Mouse (Mus musculus): ENCODE data around the gene Olfr95. TPM values are rescaled to one million over a fixed set of nuclear protein-coding genes. Genes with fewer than 3 reads are reported as not detected.

The Olfr95 gene
- polyA plus RNA-seq, 1 experiment from 2014 or later: not detected

DNA sequence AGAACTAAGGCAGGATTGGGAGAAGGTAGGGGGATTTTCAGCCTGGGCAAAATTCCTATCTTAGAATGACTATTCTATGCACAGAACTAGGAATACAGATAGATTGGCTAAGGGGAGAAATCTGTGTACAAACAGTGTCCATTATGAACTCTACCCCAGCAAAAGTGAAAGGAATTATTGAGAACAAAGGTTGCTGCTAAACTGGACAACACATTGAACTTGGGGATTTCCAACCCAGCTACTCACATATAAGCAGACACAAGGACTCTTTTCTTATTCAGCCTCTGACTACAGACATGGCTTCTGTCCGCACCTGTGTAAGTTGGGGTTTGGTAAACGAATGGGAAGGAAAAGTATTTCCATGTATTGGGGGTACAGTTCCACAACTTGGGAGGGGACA is 19.3 kb downstream of the Olfr95 start, which contains the start of gene Ubd:
Gene Ubd, plus strand, starts transcription at position 237 of the 400 bp plus-strand sequence.
- ATAC-seq (ENCODE audit: insufficient number of reproducible peaks, insufficient read depth, low FRiP score, low read depth): no peak
- peaks cover 40% of the 10 kb centered on the region for H3K27me3 ChIP-seq (ENCODE audit: control insufficient read depth, insufficient read depth, low read length)
- H3K27ac ChIP-seq (replicated peaks in 1 of 2; ENCODE audit: control insufficient read depth in 1 of 2, insufficient read depth in 1 of 2, low read depth in 2 of 2, low read length in 2 of 2): no peak within 1 kb of the TSS
- H3K9ac ChIP-seq (ENCODE audit: low read length): no peak within 1 kb of the TSS
- no peaks in the 10 kb centered on the region for H3K36me3 ChIP-seq (ENCODE audit: control insufficient read depth, insufficient read depth, low read length)
- no peaks in the 10 kb centered on the region for H3K9me3 ChIP-seq (ENCODE audit: control insufficient read depth, low read length)
- WGBS: 69% methylated on average over 2 of the region's 2 CpGs
- H3K4me2 ChIP-seq (ENCODE audit: low read length): no peak within 1 kb of the TSS
- no peak within 1 kb of the TSS for H3K4me3 ChIP-seq (ENCODE audit: control insufficient read depth in 1 of 2, insufficient read depth in 1 of 2, low read depth in 1 of 2, low read length in 2 of 2)
- peaks cover 0 to 11% of the 10 kb centered on the region in 2 experiments; a peak in 2 of 4 replicates for H3K4me1 ChIP-seq (ENCODE audit: control insufficient read depth in 2 of 2, insufficient read depth in 2 of 2, low read length in 2 of 2)

DNA sequence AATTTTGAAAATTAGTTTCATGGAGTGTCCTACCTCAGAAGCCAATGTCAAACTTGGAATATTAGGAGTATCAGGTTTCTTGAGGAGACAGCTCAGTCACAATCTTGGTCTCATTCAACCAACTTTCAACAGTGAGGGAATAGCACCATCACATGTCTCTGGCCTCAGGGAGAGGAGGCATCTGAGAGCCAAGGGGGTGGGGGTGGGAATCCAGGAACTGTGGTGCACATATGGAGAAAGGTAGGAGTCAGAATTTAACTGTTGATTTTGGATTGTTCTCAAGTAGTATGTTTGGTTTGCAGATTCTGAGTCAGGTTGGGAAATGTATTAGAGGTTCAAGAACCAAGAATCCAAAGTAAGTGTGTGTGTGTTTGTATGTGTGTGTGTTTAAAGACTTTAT is 19.9 kb downstream of the Olfr95 start:
- no peaks in the 10 kb centered on the region for H3K9me3 ChIP-seq (ENCODE audit: control insufficient read depth, low read length)
- no peaks in the 10 kb centered on the region for H3K36me3 ChIP-seq (ENCODE audit: control insufficient read depth, insufficient read depth, low read length)
- no peak overlapping the region for H3K9ac ChIP-seq (ENCODE audit: low read length)
- H3K4me2 ChIP-seq (ENCODE audit: low read length): no peak overlapping the region
- ATAC-seq (ENCODE audit: insufficient number of reproducible peaks, insufficient read depth, low FRiP score, low read depth): no peak
- H3K4me3 ChIP-seq (ENCODE audit: control insufficient read depth in 1 of 2, insufficient read depth in 1 of 2, low read depth in 1 of 2, low read length in 2 of 2): no peak overlapping the region
- H3K27me3 ChIP-seq (ENCODE audit: control insufficient read depth, insufficient read depth, low read length): peaks cover 34% of the 10 kb centered on the region
- peaks cover 0 to 11% of the 10 kb centered on the region in 2 experiments; a peak in 2 of 4 replicates for H3K4me1 ChIP-seq (ENCODE audit: control insufficient read depth in 2 of 2, insufficient read depth in 2 of 2, low read length in 2 of 2)
- H3K27ac ChIP-seq (replicated peaks in 1 of 2; ENCODE audit: control insufficient read depth in 1 of 2, insufficient read depth in 1 of 2, low read depth in 2 of 2, low read length in 2 of 2): no peak overlapping the region

DNA sequence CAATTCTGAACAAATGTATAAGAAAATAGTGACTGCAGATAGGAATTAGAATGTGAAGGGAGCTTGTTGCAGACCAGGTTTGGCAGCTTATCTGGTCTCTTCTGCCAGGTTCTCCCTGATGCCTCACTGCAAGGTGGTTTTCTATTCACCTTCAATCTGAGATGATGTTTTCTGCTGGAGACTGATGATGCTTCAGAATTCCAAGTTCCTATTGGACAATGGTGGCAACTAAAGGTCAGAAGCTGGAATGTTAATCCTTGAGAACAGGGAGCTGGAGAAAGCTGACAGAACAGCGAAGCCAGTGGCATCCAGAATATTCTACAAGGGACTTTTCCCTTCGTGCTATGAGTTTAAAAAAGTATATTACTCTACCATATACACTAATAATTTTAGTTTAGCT is 22.2 kb downstream of the Olfr95 start:
- Histone ChIP-seq H3K27me3 (ENCODE audit: control insufficient read depth, insufficient read depth, low read length) (peaks cover 12% of the 10 kb centered on the region), H3K9ac (ENCODE audit: low read length) (no peak overlapping the region), H3K36me3 (ENCODE audit: control insufficient read depth, insufficient read depth, low read length) (no peaks in the 10 kb centered on the region), H3K4me3 (ENCODE audit: control insufficient read depth in 1 of 2, insufficient read depth in 1 of 2, low read depth in 1 of 2, low read length in 2 of 2) (no peak overlapping the region), H3K4me2 (ENCODE audit: low read length) (no peak overlapping the region), H3K27ac (replicated peaks in 1 of 2; ENCODE audit: control insufficient read depth in 1 of 2, insufficient read depth in 1 of 2, low read depth in 2 of 2, low read length in 2 of 2) (no peak overlapping the region), H3K4me1 (ENCODE audit: control insufficient read depth in 2 of 2, insufficient read depth in 2 of 2, low read length in 2 of 2) (no peaks in the 10 kb centered on the region), H3K9me3 (ENCODE audit: control insufficient read depth, low read length) (no peaks in the 10 kb centered on the region)
- ATAC-seq (ENCODE audit: insufficient number of reproducible peaks, insufficient read depth, low FRiP score, low read depth): no peak
- 31% methylated on average over 2 of the region's 2 CpGs for WGBS

DNA sequence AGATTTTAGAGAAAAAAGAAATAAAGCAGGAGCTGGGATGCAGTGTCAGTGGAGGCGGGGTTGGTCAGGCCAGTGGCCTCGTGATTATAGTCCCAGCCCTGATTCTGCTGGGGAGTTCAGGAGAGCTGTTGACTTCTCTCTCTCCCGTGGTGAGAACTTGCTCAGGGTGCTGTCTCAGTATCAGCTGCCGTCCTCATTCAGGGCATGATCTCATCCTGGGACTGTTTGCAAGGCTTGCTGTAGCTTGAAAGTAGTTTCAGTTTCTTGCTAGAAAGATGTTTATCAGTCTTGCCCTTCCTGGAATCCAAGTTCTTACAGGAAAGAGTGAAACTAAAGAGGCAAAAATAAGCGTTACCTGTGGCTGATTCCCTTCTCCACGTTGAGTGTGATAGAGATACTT is 27.4 kb downstream of the Olfr95 start:
- WGBS: 25% methylated on average over 6 of the region's 6 CpGs
- no peaks in the 10 kb centered on the region for H3K9me3 ChIP-seq (ENCODE audit: control insufficient read depth, low read length)
- ATAC-seq (ENCODE audit: insufficient number of reproducible peaks, insufficient read depth, low FRiP score, low read depth): no peak
- no peak overlapping the region for H3K9ac ChIP-seq (ENCODE audit: low read length)
- H3K36me3 ChIP-seq (ENCODE audit: control insufficient read depth, insufficient read depth, low read length): no peaks in the 10 kb centered on the region
- no peak overlapping the region for H3K4me2 ChIP-seq (ENCODE audit: low read length)
- no peaks in the 10 kb centered on the region for H3K27me3 ChIP-seq (ENCODE audit: control insufficient read depth, insufficient read depth, low read length)
- H3K4me1 ChIP-seq (ENCODE audit: control insufficient read depth in 2 of 2, insufficient read depth in 2 of 2, low read length in 2 of 2): no peaks in the 10 kb centered on the region
- H3K4me3 ChIP-seq (ENCODE audit: control insufficient read depth in 1 of 2, insufficient read depth in 1 of 2, low read depth in 1 of 2, low read length in 2 of 2): no peak overlapping the region
- H3K27ac ChIP-seq (replicated peaks in 1 of 2; ENCODE audit: control insufficient read depth in 1 of 2, insufficient read depth in 1 of 2, low read depth in 2 of 2, low read length in 2 of 2): no peak overlapping the region

DNA sequence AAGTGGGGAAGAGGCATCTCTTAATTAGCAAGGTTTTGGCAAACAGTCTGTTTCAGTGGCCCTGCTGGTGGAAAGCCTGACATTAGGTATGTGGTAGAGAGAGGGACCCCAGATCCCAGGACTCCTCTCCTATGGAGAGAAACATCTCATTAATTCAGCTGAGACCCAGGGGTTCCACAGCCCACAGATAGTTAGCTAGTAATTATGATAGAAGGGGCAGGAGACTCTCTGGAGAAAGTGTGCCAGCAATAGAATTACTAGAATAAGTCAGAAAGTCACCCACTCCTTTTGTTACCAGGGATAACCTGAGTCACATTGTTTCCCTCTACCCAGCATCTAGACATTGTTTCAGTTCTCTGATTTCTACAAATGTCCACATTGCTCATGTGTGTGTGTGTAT is 51.5 kb downstream of the Olfr95 start, which contains the start of gene Olfr93:
Gene Olfr93, minus strand, starts transcription at position 101 of the 400 bp plus-strand sequence.
- Histone ChIP-seq H3K27me3 (ENCODE audit: control insufficient read depth, insufficient read depth, low read length) (no peaks in the 10 kb centered on the region), H3K27ac (replicated peaks in 1 of 2; ENCODE audit: control insufficient read depth in 1 of 2, insufficient read depth in 1 of 2, low read depth in 2 of 2, low read length in 2 of 2) (no peak within 1 kb of the TSS), H3K4me3 (ENCODE audit: control insufficient read depth in 1 of 2, insufficient read depth in 1 of 2, low read depth in 1 of 2, low read length in 2 of 2) (no peak within 1 kb of the TSS), H3K4me1 (ENCODE audit: control insufficient read depth in 2 of 2, insufficient read depth in 2 of 2, low read length in 2 of 2) (no peaks in the 10 kb centered on the region), H3K4me2 (ENCODE audit: low read length) (no peak within 1 kb of the TSS), H3K36me3 (ENCODE audit: control insufficient read depth, insufficient read depth, low read length) (no peaks in the 10 kb centered on the region), H3K9me3 (ENCODE audit: control insufficient read depth, low read length) (no peaks in the 10 kb centered on the region), H3K9ac (ENCODE audit: low read length) (no peak within 1 kb of the TSS)
- ATAC-seq (ENCODE audit: insufficient number of reproducible peaks, insufficient read depth, low FRiP score, low read depth): no peak

Other genes starting within 250 kb of the Olfr95 start
- gene 2410137M14Rik, start 231.9 kb downstream of the Olfr95 start, polyA plus RNA-seq (2014; fragmentation: Nextera tagmentation; extraction: Ambion mirVana): 0.32 TPM in 1 of 2 replicates, not detected in the other
- gene H2-M5, start 223.6 kb downstream of the Olfr95 start, polyA plus RNA-seq (2014; fragmentation: Nextera tagmentation; extraction: Ambion mirVana): 0.23 and 0.75 TPM in 2 replicates
- gene Zfp57, start 212.0 kb downstream of the Olfr95 start, polyA plus RNA-seq (2014; fragmentation: Nextera tagmentation; extraction: Ambion mirVana): 38.3 and 43.4 TPM in 2 replicates
- 0.15 TPM in 1 of 2 replicates, not detected in the other for gene Mog, start 189.7 kb downstream of the Olfr95 start, polyA plus RNA-seq (2014; fragmentation: Nextera tagmentation; extraction: Ambion mirVana)
- gene Gabbr1, start 167.2 kb downstream of the Olfr95 start, polyA plus RNA-seq (2014; fragmentation: Nextera tagmentation; extraction: Ambion mirVana): 3.6 and 8.0 TPM in 2 replicates
- not detected in 2 replicates for gene Olfr90, start 124.6 kb downstream of the Olfr95 start, polyA plus RNA-seq (2014; fragmentation: Nextera tagmentation; extraction: Ambion mirVana)
- gene Olfr91, start 114.8 kb downstream of the Olfr95 start, polyA plus RNA-seq (2014; fragmentation: Nextera tagmentation; extraction: Ambion mirVana): not detected in 2 replicates
- gene Olfr92, start 93.0 kb downstream of the Olfr95 start, polyA plus RNA-seq (2014; fragmentation: Nextera tagmentation; extraction: Ambion mirVana): not detected in 2 replicates
- gene Olfr93, start 51.6 kb downstream of the Olfr95 start, polyA plus RNA-seq (2014; fragmentation: Nextera tagmentation; extraction: Ambion mirVana): not detected in 2 replicates
- gene Ubd, start 19.2 kb downstream of the Olfr95 start, polyA plus RNA-seq (2014; fragmentation: Nextera tagmentation; extraction: Ambion mirVana): not detected in 2 replicates
- not detected in 2 replicates for gene Olfr94, start 12.1 kb downstream of the Olfr95 start, polyA plus RNA-seq (2014; fragmentation: Nextera tagmentation; extraction: Ambion mirVana)
- not detected in 2 replicates for gene Olfr96, start 7.0 kb upstream of the Olfr95 start, polyA plus RNA-seq (2014; fragmentation: Nextera tagmentation; extraction: Ambion mirVana)
- gene Olfr97, start 24.2 kb upstream of the Olfr95 start, polyA plus RNA-seq (2014; fragmentation: Nextera tagmentation; extraction: Ambion mirVana): not detected in 2 replicates
- not detected in 2 replicates for gene Olfr98, start 50.6 kb upstream of the Olfr95 start, polyA plus RNA-seq (2014; fragmentation: Nextera tagmentation; extraction: Ambion mirVana)
- 1.1 and 2.1 TPM in 2 replicates for gene H2-M3, start 57.1 kb upstream of the Olfr95 start, polyA plus RNA-seq (2014; fragmentation: Nextera tagmentation; extraction: Ambion mirVana)
- not detected in 2 replicates for gene Olfr99, start 70.3 kb upstream of the Olfr95 start, polyA plus RNA-seq (2014; fragmentation: Nextera tagmentation; extraction: Ambion mirVana)
- gene Olfr101, start 91.2 kb upstream of the Olfr95 start, polyA plus RNA-seq (2014; fragmentation: Nextera tagmentation; extraction: Ambion mirVana): not detected in 2 replicates
- not detected in 2 replicates for gene Olfr102, start 103.9 kb upstream of the Olfr95 start, polyA plus RNA-seq (2014; fragmentation: Nextera tagmentation; extraction: Ambion mirVana)
- gene Olfr103, start 126.6 kb upstream of the Olfr95 start, polyA plus RNA-seq (2014; fragmentation: Nextera tagmentation; extraction: Ambion mirVana): not detected in 2 replicates
- not detected in 2 replicates for gene Olfr104-ps, start 146.5 kb upstream of the Olfr95 start, polyA plus RNA-seq (2014; fragmentation: Nextera tagmentation; extraction: Ambion mirVana)
- gene Olfr105-ps, start 165.9 kb upstream of the Olfr95 start, polyA plus RNA-seq (2014; fragmentation: Nextera tagmentation; extraction: Ambion mirVana): not detected in 2 replicates
- gene Olfr106-ps, start 177.3 kb upstream of the Olfr95 start, polyA plus RNA-seq (2014; fragmentation: Nextera tagmentation; extraction: Ambion mirVana): not detected in 2 replicates
- gene Olfr107, start 186.1 kb upstream of the Olfr95 start, polyA plus RNA-seq (2014; fragmentation: Nextera tagmentation; extraction: Ambion mirVana): not detected in 2 replicates
- gene Olfr108, start 232.4 kb upstream of the Olfr95 start, polyA plus RNA-seq (2014; fragmentation: Nextera tagmentation; extraction: Ambion mirVana): not detected in 2 replicates
- gene Olfr109, start 245.8 kb upstream of the Olfr95 start, polyA plus RNA-seq (2014; fragmentation: Nextera tagmentation; extraction: Ambion mirVana): not detected in 2 replicates

Measured in heart, embryonic 14.5 days (tissue).